Mouse (Mus musculus) E14TG2a.4 (cell line): ENCODE results near the gene Rtel1.

ENCODE experiments used
- CTCF ChIP-seq: conservative IDR thresholded peaks from 2 replicates; pipeline ENCODE4 v1.5.1; 2014; ENCODE audit warnings: low read length
- NANOG ChIP-seq: IDR thresholded peaks from 2 replicates; pipeline ENCODE4 v1.6.1; 2014; ENCODE audit warnings: borderline replicate concordance, low read length, mixed read lengths

DNA sequence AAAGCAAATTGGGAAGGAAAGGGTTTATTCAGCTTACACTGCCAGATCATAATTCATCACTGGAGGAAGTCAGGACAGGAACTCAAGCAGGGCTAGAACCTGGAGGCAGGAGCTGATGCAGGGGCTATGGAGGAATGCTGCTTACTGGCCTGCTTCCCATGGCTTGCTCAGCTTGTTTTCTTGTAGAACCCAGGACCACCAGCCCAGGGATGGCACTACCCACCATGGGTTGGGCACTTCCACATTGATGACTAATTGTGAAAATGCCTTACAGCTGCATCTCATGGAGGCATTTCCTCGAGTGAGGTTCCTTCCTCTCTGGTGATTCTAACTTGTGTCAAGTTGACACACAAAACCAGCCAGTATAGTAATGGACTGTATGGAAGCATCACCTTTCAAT, 28.6 kb upstream of the Rtel1 start:
- TF ChIP-seq CTCF (no peak), NANOG (no peak)
